Mouse (Mus musculus) liver, adult 2 months (tissue): ENCODE results near the gene Sh3pxd2a. TPM values are rescaled to one million over a fixed set of nuclear protein-coding genes. Genes with fewer than 3 reads are reported as not detected.

Experiments used
- DNase-seq: peaks from one replicate; pipeline ENCODE4 v3.0.0-alpha.2; 2011; ENCODE audit warnings: low read depth, low spot score; ENCODE audit errors: extremely low read depth
- H3K27ac ChIP-seq: fragments of 200-500 bp; replicated peaks from 2 replicates; pipeline ENCODE4 v1.5.1; 2012; ENCODE audit warnings: low read depth, mild to moderate bottlenecking, control low read depth, inconsistent platforms, low read length; ENCODE audit not compliant: insufficient read depth
- H3K27me3 ChIP-seq: fragments of 200-500 bp; 2 replicates; pipeline ENCODE4 v1.6.1; 2012; ENCODE audit warnings: mild to moderate bottlenecking, moderate library complexity, low read length, inconsistent platforms; ENCODE audit not compliant: control insufficient read depth, insufficient read depth
- H3K36me3 ChIP-seq: fragments of 200-500 bp; 2 replicates; pipeline ENCODE4 v1.6.1; 2012; ENCODE audit warnings: low read length, inconsistent platforms; ENCODE audit not compliant: control insufficient read depth, insufficient read depth
- H3K4me1 ChIP-seq: fragments of 200-500 bp; 2 replicates; pipeline ENCODE4 v1.6.1; 2011; ENCODE audit warnings: low read length; ENCODE audit not compliant: control insufficient read depth, insufficient read depth
- H3K4me3 ChIP-seq: fragments of 200-500 bp; 2 replicates; pipeline ENCODE4 v1.5.1; 2011; ENCODE audit warnings: low read depth, mild to moderate bottlenecking, control low read depth, low read length, moderate library complexity; ENCODE audit not compliant: insufficient read depth
- H3K79me2 ChIP-seq: fragments of 200-500 bp; 2 replicates; pipeline ENCODE4 v1.6.1; 2012; ENCODE audit warnings: inconsistent platforms, mild to moderate bottlenecking, low read length, moderate library complexity; ENCODE audit not compliant: control insufficient read depth, insufficient read depth
- H3K9ac ChIP-seq: fragments of 200-500 bp; 2 replicates; pipeline ENCODE4 v1.6.1; 2012; ENCODE audit warnings: low read depth, mild to moderate bottlenecking, control low read depth, inconsistent platforms, low read length
- CTCF ChIP-seq: fragments of 200-500 bp; IDR thresholded peaks from 2 replicates; pipeline ENCODE4 v1.5.1; 2011; ENCODE audit warnings: low read depth, low read length, control low read depth
- POLR2A ChIP-seq: fragments of 200-500 bp; IDR thresholded peaks from 2 replicates; pipeline ENCODE4 v1.6.1; 2011; ENCODE audit warnings: low read length, control low read depth; ENCODE audit not compliant: insufficient read depth; ENCODE audit errors: extremely low read depth
- WGBS: fragments of 180-500 bp; shearing (Covaris S2); methylation state at CpG from one replicate; pipeline ENCODE4 v1.1.7; 2018; 5-methylcytosine and 5-hydroxymethylcytosine counted together
- polyA plus RNA-seq: library from polyadenylated mRNA; depleted of rRNA; stranded (reverse); fragments of >200 nt; gene quantifications from 2 replicates; pipeline ENCODE4 v1.2.3, GENCODE M21; 2012
- total RNA-seq: library from RNA; depleted of rRNA; stranded (reverse); fragments of >200 nt; gene quantifications from 2 replicates; pipeline ENCODE4 v1.2.3, GENCODE M21; 2014

Sh3pxd2a gene
- total and polyA plus RNA-seq, 2 experiments = 4.2 to 10.0 TPM

DNA sequence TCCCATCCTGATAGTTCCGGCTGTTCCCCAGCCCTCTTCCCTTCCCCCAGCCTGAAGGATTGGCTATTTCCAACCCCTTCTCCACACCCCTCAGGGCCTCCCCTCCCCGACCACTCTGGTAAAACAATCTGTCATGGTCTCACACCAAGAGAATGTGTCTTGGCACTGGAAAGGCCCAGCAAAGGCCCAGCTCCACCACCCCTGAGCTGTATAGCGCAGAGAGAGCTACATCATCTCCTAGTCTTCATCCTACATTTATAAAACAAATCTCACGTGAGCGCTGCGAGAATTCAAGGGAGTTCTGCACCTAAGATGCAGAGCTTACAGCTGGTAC is 21.9 kb downstream of the Sh3pxd2a start:
- Histone ChIP-seq H3K9ac (no peak overlapping the region), H3K27me3 (no peaks in the 10 kb centered on the region), H3K4me3 (no peak overlapping the region), H3K36me3 (no peaks in the 10 kb centered on the region), H3K4me1 (peaks cover 22% of the 10 kb centered on the region), H3K79me2 (peaks cover 41% of the 10 kb centered on the region), H3K27ac (no peak overlapping the region)
- no peak for DNase-seq
- WGBS = 98% methylated on average over 6 of the region's 6 CpGs
- no peak for TF ChIP-seq CTCF

DNA sequence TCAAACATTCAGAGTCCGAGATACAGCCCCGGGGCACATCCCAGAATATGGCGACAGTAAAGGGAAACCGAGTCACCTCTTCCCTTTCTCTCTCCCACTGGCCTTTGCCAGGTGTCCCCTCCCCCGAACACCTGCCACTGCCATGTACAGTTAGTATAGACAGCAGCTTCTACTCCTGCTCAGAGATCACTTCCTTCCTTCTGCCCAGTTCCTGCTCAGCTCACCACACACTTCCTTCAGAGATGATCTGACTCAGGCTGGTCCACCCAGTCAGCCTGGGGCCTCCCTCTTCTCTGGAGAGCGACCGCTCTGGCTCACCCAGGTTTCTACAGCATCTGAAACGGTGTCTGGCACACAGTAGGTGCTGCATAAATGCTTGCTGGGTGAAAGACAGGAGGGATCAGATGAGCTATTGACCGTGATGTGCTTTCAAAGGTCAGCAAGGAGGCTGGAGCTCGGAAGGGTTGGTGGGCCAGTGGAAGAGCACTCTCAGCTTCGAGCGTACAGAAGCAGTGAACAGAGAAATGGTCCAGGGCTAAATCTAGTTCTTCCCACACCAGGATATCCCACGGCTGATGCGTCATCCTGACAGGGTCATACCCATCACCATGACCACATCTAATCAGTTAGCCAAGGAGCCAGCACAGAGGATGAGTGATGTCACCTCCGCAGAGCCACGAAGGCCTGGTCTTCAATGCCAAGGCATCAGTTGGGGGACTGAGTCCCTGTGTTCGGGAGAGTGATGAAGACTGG is 22.5 kb downstream of the Sh3pxd2a start:
- Histone ChIP-seq H3K9ac (no peak overlapping the region), H3K27ac (no peak overlapping the region), H3K4me1 (peaks cover 17% of the 10 kb centered on the region), H3K4me3 (no peak overlapping the region), H3K36me3 (no peaks in the 10 kb centered on the region), H3K27me3 (no peaks in the 10 kb centered on the region), H3K79me2 (peaks cover 38% of the 10 kb centered on the region)
- DNase-seq = no peak
- WGBS = 84% methylated on average over 17 of the region's 17 CpGs
- TF ChIP-seq CTCF = no peak
- TF ChIP-seq POLR2A = no peak

DNA sequence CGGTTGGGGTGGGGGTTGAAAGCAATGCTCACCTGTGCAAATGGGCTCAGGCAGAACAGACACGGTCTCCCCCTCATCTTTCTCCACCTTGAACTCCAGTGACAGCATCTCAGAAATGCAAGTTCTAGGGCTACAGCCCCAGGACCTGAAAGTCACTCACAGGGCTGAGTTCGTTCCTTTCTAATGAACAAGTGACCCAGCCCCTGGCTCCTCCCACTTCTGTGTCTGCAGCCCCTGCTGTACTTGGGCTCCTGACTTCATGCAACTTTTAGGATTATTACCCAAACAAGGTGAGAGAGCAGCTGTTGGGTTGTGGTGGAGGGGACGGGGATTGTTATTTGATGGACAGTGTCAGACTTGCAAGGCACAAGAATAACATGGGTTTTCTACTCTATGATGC is 23.2 kb downstream of the Sh3pxd2a start:
- H3K9ac ChIP-seq = no peak overlapping the region
- H3K4me1 ChIP-seq = peaks cover 12% of the 10 kb centered on the region
- WGBS = 92% methylated on average over 4 of the region's 4 CpGs
- DNase-seq = no peak
- no peak overlapping the region for H3K4me3 ChIP-seq
- no peaks in the 10 kb centered on the region for H3K36me3 ChIP-seq
- peaks cover 41% of the 10 kb centered on the region for H3K79me2 ChIP-seq
- no peak overlapping the region for H3K27ac ChIP-seq
- TF ChIP-seq POLR2A = no peak
- no peak for TF ChIP-seq CTCF
- H3K27me3 ChIP-seq = no peaks in the 10 kb centered on the region

DNA sequence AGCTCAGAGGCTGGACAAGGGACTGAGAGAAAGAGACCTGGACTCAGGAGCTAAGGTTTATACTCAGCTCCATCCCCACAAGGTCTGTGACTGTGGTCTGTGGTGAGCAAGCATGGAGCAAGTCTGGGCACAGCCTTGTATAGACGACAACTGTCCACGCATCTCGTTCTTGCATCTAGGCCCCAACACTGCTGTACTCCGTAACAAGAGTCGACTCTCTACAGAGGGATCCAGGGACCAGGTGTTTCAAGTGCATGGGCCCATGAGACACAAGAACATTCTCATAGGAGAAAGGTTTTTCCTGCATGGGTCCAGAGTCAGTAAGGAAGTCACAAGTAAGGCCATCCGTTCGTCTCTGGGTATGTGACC is 23.8 kb downstream of the Sh3pxd2a start:
- no peak overlapping the region for H3K27ac ChIP-seq
- TF ChIP-seq POLR2A (no peak), CTCF (no peak)
- no peak overlapping the region for H3K9ac ChIP-seq

DNA sequence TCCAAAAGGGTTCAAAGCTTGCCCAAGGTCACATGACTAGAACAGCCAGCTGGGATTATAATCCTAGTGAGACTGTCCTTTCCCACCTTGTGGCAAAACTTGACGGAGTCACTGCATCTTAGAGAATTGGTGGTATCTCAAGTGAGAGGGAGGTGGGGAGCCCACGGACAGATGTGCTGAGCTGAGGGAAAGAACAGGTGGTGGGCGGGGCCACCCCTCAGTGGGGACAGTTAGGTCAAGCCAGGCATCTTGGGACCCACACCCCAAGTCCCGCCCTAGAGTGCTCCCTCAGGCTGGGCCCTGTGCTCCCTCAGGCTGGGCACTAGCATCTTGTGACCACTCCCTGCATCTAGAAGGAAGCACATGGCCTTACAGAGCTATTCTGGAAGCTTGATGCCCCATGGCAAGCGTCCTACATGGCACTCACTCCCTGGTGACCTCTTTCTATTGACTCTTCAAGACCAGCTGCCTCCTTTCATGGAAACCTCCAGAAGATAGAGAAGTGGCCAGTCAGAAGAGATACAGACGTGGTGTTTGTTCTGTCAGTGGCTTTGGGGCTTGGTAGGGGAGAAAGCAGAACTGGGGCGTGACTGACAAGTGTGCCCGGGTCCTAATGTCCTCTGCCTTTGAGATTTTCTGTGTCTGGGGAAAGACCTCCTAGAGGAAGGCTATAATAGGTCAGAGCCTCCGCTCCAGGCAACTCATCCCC is 24.3 kb downstream of the Sh3pxd2a start:
- H3K27ac ChIP-seq = no peak overlapping the region
- 87% methylated on average over 9 of the region's 9 CpGs for WGBS
- TF ChIP-seq CTCF (no peak), POLR2A (no peak)

More for the DNA sequence above, 23.8 kb downstream of the Sh3pxd2a start:
- DNase-seq = no peak
- H3K79me2 ChIP-seq = peaks cover 45% of the 10 kb centered on the region
- H3K4me1 ChIP-seq = peaks cover 6% of the 10 kb centered on the region; the same call in 1 of the 2 replicates
- WGBS = 92% methylated on average over 7 of the region's 7 CpGs
- no peaks in the 10 kb centered on the region for H3K27me3 ChIP-seq
- H3K4me3 ChIP-seq = no peak overlapping the region
- no peaks in the 10 kb centered on the region for H3K36me3 ChIP-seq

DNA sequence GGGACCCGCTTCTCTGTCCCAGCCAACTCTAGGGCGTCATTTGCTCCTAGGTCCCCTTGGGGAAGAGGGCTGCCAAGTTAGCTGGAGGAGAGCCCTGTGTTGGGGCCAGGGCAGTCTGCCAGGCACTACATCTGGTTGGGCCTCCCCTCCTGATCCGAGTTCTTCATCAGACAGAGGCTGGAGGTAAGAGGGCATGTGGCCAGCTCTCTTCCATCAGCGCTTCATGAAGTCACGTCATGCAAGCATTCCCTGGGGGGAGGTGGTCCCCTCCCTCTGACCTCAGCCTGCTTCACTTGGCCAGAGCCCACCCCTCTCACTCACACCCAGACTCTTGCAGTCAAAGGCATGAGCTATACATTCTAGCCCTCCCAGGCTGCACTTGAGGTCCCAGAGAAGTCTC is 25.8 kb downstream of the Sh3pxd2a start:
- no peak for TF ChIP-seq CTCF
- TF ChIP-seq POLR2A = no peak
- Histone ChIP-seq H3K4me1 (0 out of 2 replicates have a peak, but pooled peaks cover 1% of the 10 kb centered on the region), H3K27me3 (no peaks in the 10 kb centered on the region), H3K36me3 (no peaks in the 10 kb centered on the region), H3K27ac (no peak overlapping the region), H3K9ac (no peak overlapping the region), H3K79me2 (peaks cover 37% of the 10 kb centered on the region), H3K4me3 (no peak overlapping the region)
- whole genome bisulfite sequencing = 17% methylated on average over 5 of the region's 5 CpGs
- DNase-seq = no peak

More for the DNA sequence above, 24.3 kb downstream of the Sh3pxd2a start:
- Histone ChIP-seq H3K36me3 (no peaks in the 10 kb centered on the region), H3K4me3 (no peak overlapping the region), H3K79me2 (peaks cover 48% of the 10 kb centered on the region), H3K9ac (no peak overlapping the region), H3K27me3 (no peaks in the 10 kb centered on the region), H3K4me1 (0 out of 2 replicates have a peak, but pooled peaks cover 1% of the 10 kb centered on the region)
- DNase-seq = no peak
